Mouse (Mus musculus) E14TG2a.4 (cell line): ENCODE data around the gene Kdelr2.

ENCODE experiments used
- CTCF ChIP-seq: conservative IDR thresholded peaks from 2 replicates; pipeline ENCODE4 v1.5.1; 2014; ENCODE audit warnings: low read length
- NANOG ChIP-seq: IDR thresholded peaks from 2 replicates; pipeline ENCODE4 v1.6.1; 2014; ENCODE audit warnings: borderline replicate concordance, low read length, mixed read lengths
- POU5F1 ChIP-seq: IDR thresholded peaks from 2 replicates; pipeline ENCODE4 v1.6.1; 2014; ENCODE audit warnings: low read length, borderline replicate concordance

- TF ChIP-seq POU5F1 (no peak), NANOG (no peak), CTCF (no peak)
Observed at GRCm38 (mm10) chr5:143406548-143406947, 2.9 kb downstream of the Kdelr2 start.
